Mouse (Mus musculus): ENCODE results near the gene Gm4305. TPM values are rescaled to one million over a fixed set of nuclear protein-coding genes. Genes with fewer than 3 reads are reported as not detected.
"Not testable (repeated sequence)": the region's sequence is repeated elsewhere in the genome, so short reads cannot be mapped to it uniquely, and the experiment has no call there.

The Gm4305 gene
- not detected for total RNA-seq (2021)
- long read RNA-seq, experiment 1, result 0 reads
- long read RNA-seq, experiment 2, result 0 reads

- DNase-seq; intact Hi-C loops (cut with DNase I); H3K4me3 ChIP-seq; H3K27ac ChIP-seq: not testable (repeated sequence)
These were observed at the start of gene Gm4305 for GRCm38 (mm10) chr10:100350793-100351192. Gene Gm4305 (plus strand): TSS chr10:100351093.

- intact Hi-C loops (cut with DNase I); H3K27ac ChIP-seq: not testable (repeated sequence)
These were observed 15.5 kb upstream of the Gm4305 start, which contains the start of gene Gm4301 for GRCm38 (mm10) chr10:100335376-100335775. Gene Gm4301 (plus strand): TSS chr10:100335676.

GRCm38 (mm10) chr10:100340536-100340935, 10.4 kb upstream of the Gm4305 start, which contains the start of gene Gm4302:
Gene Gm4302 (plus strand): TSS chr10:100340836.
- H3K4me3 ChIP-seq; H3K27ac ChIP-seq; DNase-seq; intact Hi-C loops (cut with DNase I): not testable (repeated sequence)

More at GRCm38 (mm10) chr10:100335376-100335775, 15.5 kb upstream of the Gm4305 start, which contains the start of gene Gm4301:
- DNase-seq, H3K4me3 ChIP-seq: not testable (repeated sequence)

- intact Hi-C loops (cut with DNase I); H3K27ac ChIP-seq; H3K4me3 ChIP-seq; DNase-seq: not testable (repeated sequence)
These were observed 5.2 kb upstream of the Gm4305 start, which contains the start of gene Gm4303 for GRCm38 (mm10) chr10:100345672-100346071. Gene Gm4303 (plus strand): TSS chr10:100345972.

GRCm38 (mm10) chr10:100356841-100357240, 5.9 kb downstream of the Gm4305 start:
- H3K27ac ChIP-seq; intact Hi-C loops (cut with DNase I); H3K4me3 ChIP-seq: not testable (repeated sequence)
- DNase-seq, result peak; percentile 21

GRCm38 (mm10) chr10:100361038-100361437, 10.1 kb downstream of the Gm4305 start, which contains the start of gene Gm4307:
Gene Gm4307 (plus strand): TSS chr10:100361338.
- H3K4me3 ChIP-seq; DNase-seq; intact Hi-C loops (cut with DNase I); H3K27ac ChIP-seq: not testable (repeated sequence)

- H3K4me3 ChIP-seq; intact Hi-C loops (cut with DNase I); H3K27ac ChIP-seq; DNase-seq: not testable (repeated sequence)
These were observed 31.6 kb downstream of the Gm4305 start, which contains the start of gene Gm4312 for GRCm38 (mm10) chr10:100382460-100382859. Gene Gm4312 (minus strand): TSS chr10:100382560.

Other genes with a start within 250 kb of the Gm4305 start
- not detected for gene Gm4301, start 15.4 kb upstream of the Gm4305 start, total RNA-seq (2021)
- not detected for gene Gm4302, start 10.3 kb upstream of the Gm4305 start, total RNA-seq (2021)
- not detected for gene Gm4303, start 5.1 kb upstream of the Gm4305 start, total RNA-seq (2021)
- not detected for gene Gm4307, start 10.2 kb downstream of the Gm4305 start, total RNA-seq (2021)
- not detected for gene Gm4312, start 31.5 kb downstream of the Gm4305 start, total RNA-seq (2021)
- 10 to 100 TPM in 1 of 2 experiments, 1 to 10 TPM in 1; 10.0 to 11.7 TPM for gene Tmtc3, start 136.3 kb downstream of the Gm4305 start, total RNA-seq (2021)
- gene Cep290, start 136.5 kb downstream of the Gm4305 start, total RNA-seq (2021), result 1 to 10 TPM; 3.4 to 3.7 TPM
- 10 to 100 TPM in 1 of 2 experiments, 1 to 10 TPM in 1; 9.5 to 10.9 TPM for gene 4930430F08Rik, start 239.3 kb downstream of the Gm4305 start, total RNA-seq (2021)
- gene 1700017N19Rik, start 239.4 kb downstream of the Gm4305 start, total RNA-seq (2021), result not detected